ENCODE assay signal across 17 mouse cellular contexts in the genomic region with DNA sequence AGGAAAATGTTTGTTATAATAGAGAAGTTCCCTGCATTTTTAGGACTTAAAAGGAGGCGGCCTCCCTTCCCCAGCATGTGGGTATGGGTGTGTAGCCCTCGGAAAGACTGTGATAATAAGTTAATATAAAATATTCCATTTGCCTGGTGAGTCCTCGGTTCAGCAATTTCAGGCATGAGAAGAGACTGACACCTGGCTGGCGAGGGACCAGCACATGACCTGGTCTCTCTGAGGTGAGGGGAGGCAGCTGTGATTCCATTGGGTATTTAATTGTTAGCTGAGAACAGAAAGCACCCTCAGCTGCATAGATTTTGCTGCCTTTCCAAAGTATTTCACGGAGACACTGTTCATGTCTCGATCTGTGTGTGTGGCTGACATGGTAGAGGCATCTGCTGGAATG.
DNase-seq lines count a peak whose midpoint lies in the region; ATAC-seq lines count a peak whose summit lies in the region.
"Had no signal": no experiment of that assay in that cellular context is flagged by ENCODE, and none has a peak within 500 bp of the region (broad histone marks: within the 10 kb centered on the region; RNA-seq: fewer than 3 reads in every experiment).

No protein-coding gene starts in this region.

- H3K9ac ChIP-seq in hindbrain, embryonic 11.5 days (ENCODE audit: low read depth, low read length): no peak overlapping the region
- H3K9ac ChIP-seq in kidney, embryonic 16.5 days (replicated peaks; ENCODE audit: low read length): no peak overlapping the region
- no peak overlapping the region for H3K9ac ChIP-seq in neural tube, embryonic 14.5 days (replicated peaks; ENCODE audit: low read depth, low read length)
- H3K9ac ChIP-seq: heart, embryonic 15.5 days; intestine, embryonic 15.5 days; liver, embryonic 12.5 days had no signal

- DNase-seq in lung, adult 18-20 months: peak; percentile 44 to 52
- no peak for DNase-seq in lung, postnatal 25 days (ENCODE audit: low spot score)
- DNase-seq in hindbrain, embryonic 11.5 days (ENCODE audit: low spot score): no peak
- no peak for DNase-seq in layer of hippocampus, postnatal 14 days (ENCODE audit: low spot score in 2 of 2)
- DNase-seq in heart, adult 11 months: no peak
- no peak for DNase-seq in lung, postnatal 36 days
- DNase-seq: cerebellum, adult 9-11 months; gastrocnemius, postnatal 36 days; lung, postnatal 14 days; thymus, postnatal 14 days had no signal

- H3K9me3 ChIP-seq in hindbrain, embryonic 11.5 days (ENCODE audit: control insufficient read depth, low read length): no peaks in the 10 kb centered on the region
- H3K9me3 ChIP-seq in kidney, embryonic 16.5 days (ENCODE audit: low read length): peaks cover 10% of the 10 kb centered on the region; the same call in 1 of the 2 replicates
- H3K9me3 ChIP-seq in neural tube, embryonic 14.5 days (ENCODE audit: control insufficient read depth, low read length): no peaks in the 10 kb centered on the region
- H3K9me3 ChIP-seq: heart, embryonic 15.5 days; intestine, embryonic 15.5 days had no signal

- H3K27ac ChIP-seq in hindbrain, embryonic 11.5 days (ENCODE audit: low read depth, low read length): no peak overlapping the region
- peak overlapping the region; percentile 72 for H3K27ac ChIP-seq in kidney, embryonic 16.5 days (ENCODE audit: low read length)
- H3K27ac ChIP-seq in neural tube, embryonic 14.5 days (ENCODE audit: low read depth, low read length): peak overlapping the region; percentile 48; the same call in 1 of the 2 replicates
- H3K27ac ChIP-seq: heart, embryonic 15.5 days; intestine, embryonic 15.5 days; liver, embryonic 12.5 days had no signal

- no peak overlapping the region for H3K4me2 ChIP-seq in hindbrain, embryonic 11.5 days (replicated peaks; ENCODE audit: low read depth, low read length)
- H3K4me2 ChIP-seq in kidney, embryonic 16.5 days (replicated peaks; ENCODE audit: low read depth, low read length): no peak overlapping the region
- no peak overlapping the region for H3K4me2 ChIP-seq in neural tube, embryonic 14.5 days (ENCODE audit: low read depth, low read length)
- H3K4me2 ChIP-seq: heart, embryonic 15.5 days; intestine, embryonic 15.5 days; liver, embryonic 12.5 days had no signal

- H3K4me1 ChIP-seq in hindbrain, embryonic 11.5 days (replicated peaks; ENCODE audit: control insufficient read depth, insufficient read depth, low read length): no peaks in the 10 kb centered on the region
- peaks cover 47% of the 10 kb centered on the region for H3K4me1 ChIP-seq in kidney, embryonic 16.5 days (ENCODE audit: insufficient read depth, low read length)
- peaks cover 16% of the 10 kb centered on the region for H3K4me1 ChIP-seq in neural tube, embryonic 14.5 days (ENCODE audit: control insufficient read depth, insufficient read depth, low read length)

- peak; percentile 26; the same call in 1 of the 2 replicates for ATAC-seq in hindbrain, embryonic 11.5 days (ENCODE audit: low FRiP score)
- 0 out of 2 replicates have a peak, but pooled peaks have one; percentile 28 for ATAC-seq in kidney, embryonic 16.5 days (ENCODE audit: low FRiP score, low TSS enrichment)
- ATAC-seq in neural tube, embryonic 14.5 days (ENCODE audit: low read depth): no peak; the same call in 1 of the 2 replicates
- ATAC-seq: activated CD4-positive, CD25-positive, alpha-beta regulatory T cell, adult 4 months; intestine, embryonic 15.5 days; liver, embryonic 12.5 days had no signal

- no peak overlapping the region for H3K4me3 ChIP-seq in hindbrain, embryonic 11.5 days (ENCODE audit: low read depth, low read length)
- no peak overlapping the region for H3K4me3 ChIP-seq in kidney, embryonic 16.5 days (ENCODE audit: low read length)
- no peak overlapping the region for H3K4me3 ChIP-seq in neural tube, embryonic 14.5 days (ENCODE audit: low read depth, low read length)
- H3K4me3 ChIP-seq: heart, embryonic 15.5 days; intestine, embryonic 15.5 days; liver, embryonic 12.5 days; myocyte had no signal

- WGBS in hindbrain, embryonic 11.5 days: 77% methylated on average over 6 of the region's 6 CpGs
- 62% methylated on average over 6 of the region's 6 CpGs for WGBS in kidney, embryonic 16.5 days
- 66% methylated on average over 6 of the region's 6 CpGs for WGBS in neural tube, embryonic 14.5 days

- no peaks in the 10 kb centered on the region for H3K36me3 ChIP-seq in hindbrain, embryonic 11.5 days (ENCODE audit: control insufficient read depth, insufficient read depth, low read length)
- no peaks in the 10 kb centered on the region for H3K36me3 ChIP-seq in kidney, embryonic 16.5 days (ENCODE audit: insufficient read depth, low read length)
- no peaks in the 10 kb centered on the region for H3K36me3 ChIP-seq in neural tube, embryonic 14.5 days (ENCODE audit: control insufficient read depth, insufficient read depth, low read length)
- H3K36me3 ChIP-seq: heart, embryonic 15.5 days; intestine, embryonic 15.5 days; liver, embryonic 12.5 days had no signal

- H3K27me3 ChIP-seq in hindbrain, embryonic 11.5 days (ENCODE audit: control insufficient read depth, insufficient read depth, low read length): no peaks in the 10 kb centered on the region
- no peaks in the 10 kb centered on the region for H3K27me3 ChIP-seq in kidney, embryonic 16.5 days (ENCODE audit: insufficient read depth, low read length)
- no peaks in the 10 kb centered on the region for H3K27me3 ChIP-seq in neural tube, embryonic 14.5 days (ENCODE audit: control insufficient read depth, insufficient read depth, low read length)
- H3K27me3 ChIP-seq: heart, embryonic 15.5 days; intestine, embryonic 15.5 days; liver, embryonic 12.5 days had no signal

Comparison
In these comparisons a context has a peak if more than half of its experiments do, and no peak if none do; other contexts are left out.
1. DNase-seq: peak in lung, adult 18-20 months (2 of 2); none in lung, postnatal 25 days (single experiment), hindbrain, embryonic 11.5 days (single experiment), layer of hippocampus, postnatal 14 days (0 of 2), heart, adult 11 months (single experiment) and lung, postnatal 36 days (single experiment).